Mouse (Mus musculus) erythroblast, embryonic 14.5 days (primary cell): ENCODE data around the gene Eif4e1b.

Experiments
- GATA1 ChIP-seq: IDR thresholded peaks from 2 replicates; pipeline ENCODE4 v1.6.1; 2012; ENCODE audit warnings: low read length, inconsistent platforms, mixed read lengths
- TAL1 ChIP-seq: IDR thresholded peaks from 3 replicates; pipeline ENCODE4 v1.6.1; 2012; ENCODE audit warnings: low read length, inconsistent platforms, mixed read lengths

DNA sequence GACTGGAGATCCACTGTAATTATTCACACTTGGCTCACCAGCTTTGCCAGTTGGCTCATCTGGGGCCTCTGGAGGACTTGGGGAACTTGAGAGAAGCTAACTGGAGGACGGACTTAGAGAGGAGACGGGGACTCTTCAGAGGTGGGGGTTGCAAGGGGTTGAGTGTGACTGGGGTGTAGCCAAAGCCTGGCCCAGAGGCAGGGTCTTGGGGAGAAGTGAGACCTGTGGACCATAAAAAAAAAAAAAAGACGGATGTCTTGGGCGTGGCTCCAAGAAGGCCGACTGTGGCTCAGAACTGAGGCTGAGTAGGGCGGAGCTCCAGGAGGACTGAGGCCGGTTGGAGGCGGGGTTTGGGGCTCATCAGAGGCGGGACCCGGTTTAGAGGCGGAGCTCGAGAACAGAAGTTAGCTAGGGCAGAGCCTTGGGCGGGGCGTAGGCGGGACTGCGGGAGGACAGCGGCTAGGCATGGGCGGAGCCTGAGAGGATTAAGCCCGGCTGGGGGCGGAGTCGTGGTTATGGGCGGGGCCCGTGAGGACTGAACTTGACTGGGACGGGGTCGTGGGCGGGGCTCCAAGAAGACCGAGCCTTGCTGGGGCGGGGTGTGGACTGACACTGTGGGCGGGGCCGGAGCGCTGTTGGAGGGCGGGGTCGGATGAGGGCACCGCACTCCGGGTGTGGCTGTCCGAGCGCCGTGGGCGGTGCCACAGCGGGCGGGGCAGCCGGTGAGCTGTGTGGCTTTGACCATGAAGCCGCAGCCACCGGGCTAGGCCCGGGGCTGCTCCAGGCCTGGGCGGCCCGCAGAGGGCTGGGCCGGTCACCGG is 5.2 kb downstream of the Eif4e1b start, which contains the start of gene Tspan17:
- no peak for TF ChIP-seq GATA1
- TF ChIP-seq TAL1, result no peak
